Mouse (Mus musculus) erythroblast, embryonic 14.5 days (primary cell): ENCODE data around the gene Evl.

Experiments used
- GATA1 ChIP-seq: IDR thresholded peaks from 2 replicates; pipeline ENCODE4 v1.6.1; 2012; ENCODE audit warnings: low read length, inconsistent platforms, mixed read lengths
- TAL1 ChIP-seq: IDR thresholded peaks from 3 replicates; pipeline ENCODE4 v1.6.1; 2012; ENCODE audit warnings: low read length, inconsistent platforms, mixed read lengths

DNA sequence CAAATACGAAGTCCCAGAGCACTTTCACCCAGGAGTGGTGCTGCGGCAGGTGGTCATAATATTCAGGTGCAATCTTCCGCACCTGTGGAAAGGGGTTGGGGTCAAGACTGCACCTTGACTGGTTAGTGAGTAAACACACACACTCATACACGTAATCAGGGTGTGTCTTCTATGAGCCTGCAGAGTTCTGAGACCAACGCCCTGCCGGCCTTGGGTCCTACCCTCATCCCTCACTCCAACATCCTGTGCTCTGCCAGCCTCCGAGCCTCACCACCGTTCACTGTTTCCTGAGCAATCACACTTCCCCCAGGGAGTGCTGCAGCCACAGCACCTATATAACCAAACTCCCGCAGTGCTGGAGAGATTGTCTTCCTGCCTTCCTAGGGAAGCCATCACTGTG is 136.0 kb downstream of the Evl start:
- TF ChIP-seq GATA1 (no peak), TAL1 (no peak)
